Comparison of ENCODE assay signal across 9 mouse cellular contexts in the genomic region with DNA sequence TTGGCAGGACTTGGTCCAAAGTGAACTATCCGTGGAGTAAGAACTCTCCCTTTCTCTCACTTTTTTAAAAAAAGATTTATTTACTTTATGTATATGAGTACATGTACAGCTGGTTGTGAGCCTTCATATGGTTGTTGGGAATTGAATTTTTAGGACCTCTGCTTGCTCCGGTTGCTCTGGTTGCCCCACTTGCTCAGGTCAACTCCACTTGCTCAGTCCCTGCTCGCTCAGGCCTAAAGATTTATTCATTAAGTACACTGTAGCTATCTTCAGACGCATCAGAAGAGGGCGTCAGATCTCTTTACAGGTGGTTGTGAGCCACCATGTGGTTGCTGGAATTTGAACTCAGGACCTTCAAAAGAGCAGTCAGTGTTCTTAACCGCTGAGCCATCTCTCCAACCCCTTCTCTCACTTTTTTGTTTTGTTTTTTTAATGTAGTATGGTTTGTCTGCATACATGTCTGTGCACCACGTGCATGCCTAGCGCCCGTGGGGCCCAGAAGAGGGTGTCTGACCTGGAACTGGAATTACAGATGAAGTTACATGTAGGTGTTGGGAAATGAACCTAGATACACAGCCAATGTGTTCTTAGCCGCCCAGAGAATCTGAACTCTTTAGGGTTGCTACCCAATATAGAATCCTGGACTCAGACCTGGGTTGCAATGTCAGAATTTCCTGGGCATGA. TPM values are rescaled to one million over a fixed set of nuclear protein-coding genes. Genes with fewer than 3 reads are reported as not detected.
DNase-seq lines count a peak whose midpoint lies in the region; ATAC-seq and TF ChIP-seq lines count a peak whose summit lies in the region.
"Not testable (repeated sequence)": the region's sequence is repeated elsewhere in the genome, so short reads cannot be mapped to it uniquely, and the experiment has no call there.
"Had no signal": no experiment of that assay in that cellular context is flagged by ENCODE, and none has a peak within 500 bp of the region (broad histone marks: within the 10 kb centered on the region; RNA-seq: fewer than 3 reads in every experiment).

No protein-coding gene starts in this region.

- not testable (repeated sequence) for TF ChIP-seq CTCF in forebrain, postnatal 0 days (IDR thresholded peaks at IDR 0.05; ENCODE audit: low read depth); small intestine, adult 2 months (IDR thresholded peaks at IDR 0.05; ENCODE audit: extremely low read depth, insufficient read length, insufficient replicate concordance, low read depth, low read length)

- not testable (repeated sequence) for H3K9ac ChIP-seq in forebrain, postnatal 0 days; hindbrain, embryonic 12.5 days; midbrain, embryonic 12.5 days (replicated peaks)
- 0 out of 2 replicates have a peak overlapping the region, but pooled peaks have one; percentile 9 for H3K9ac ChIP-seq in kidney, embryonic 16.5 days (replicated peaks; ENCODE audit: low read length)
- peak overlapping the region; percentile 54 for H3K9ac ChIP-seq in liver, embryonic 13.5 days

- 48% methylated on average over 10 of the region's 10 CpGs for WGBS in forebrain, postnatal 0 days
- 54% methylated on average over 10 of the region's 10 CpGs for WGBS in hindbrain, embryonic 12.5 days
- 42% methylated on average over 10 of the region's 10 CpGs for WGBS in kidney, embryonic 16.5 days
- WGBS in liver, embryonic 13.5 days (ENCODE audit: insufficient replicate concordance), result 41% methylated on average over 10 of the region's 10 CpGs
- WGBS in midbrain, embryonic 12.5 days, result 54% methylated on average over 10 of the region's 10 CpGs
- 41% methylated on average over 10 of the region's 10 CpGs for WGBS in small intestine, adult 2 months

- ATAC-seq in forebrain, postnatal 0 days; liver, embryonic 13.5 days (ENCODE audit: low read depth): not testable (repeated sequence)
- ATAC-seq in hindbrain, embryonic 12.5 days (ENCODE audit: low FRiP score), result peak; percentile 53; the same call in 1 of the 2 replicates
- ATAC-seq in kidney, embryonic 16.5 days (ENCODE audit: low FRiP score, low TSS enrichment), result peak; percentile 37
- ATAC-seq in midbrain, embryonic 12.5 days (ENCODE audit: low FRiP score, low read depth), result peak; percentile 35

- not testable (repeated sequence) for H3K4me1 ChIP-seq in forebrain, postnatal 0 days (ENCODE audit: insufficient read depth); small intestine, adult 2 months (ENCODE audit: control insufficient read depth, insufficient read depth, insufficient read length, low read length)
- peaks cover 14% of the 10 kb centered on the region for H3K4me1 ChIP-seq in hindbrain, embryonic 12.5 days
- peaks cover 15% of the 10 kb centered on the region for H3K4me1 ChIP-seq in kidney, embryonic 16.5 days (ENCODE audit: insufficient read depth, low read length)
- H3K4me1 ChIP-seq in liver, embryonic 13.5 days (replicated peaks), result peaks cover 31% of the 10 kb centered on the region
- H3K4me1 ChIP-seq in midbrain, embryonic 12.5 days, result peaks cover 12% of the 10 kb centered on the region

- peak; percentile 37 for DNase-seq in 416B (ENCODE audit: low read depth)
- peak; percentile 16 to 19 for DNase-seq in cerebellum, postnatal 10 days
- not testable (repeated sequence) for DNase-seq in forebrain, postnatal 0 days; liver, embryonic 13.5 days

- not testable (repeated sequence) for TF ChIP-seq POLR2A in small intestine, adult 2 months (IDR thresholded peaks at IDR 0.05; ENCODE audit: low read depth, low read length)

- not testable (repeated sequence) for H3K36me3 ChIP-seq in forebrain, postnatal 0 days (ENCODE audit: insufficient read depth); kidney, embryonic 16.5 days (ENCODE audit: insufficient read depth, low read length); liver, embryonic 13.5 days; midbrain, embryonic 12.5 days; small intestine, adult 2 months (ENCODE audit: control insufficient read depth, insufficient read depth, low read length)
- peaks cover 12% of the 10 kb centered on the region for H3K36me3 ChIP-seq in hindbrain, embryonic 12.5 days

- H3K27me3 ChIP-seq in forebrain, postnatal 0 days (ENCODE audit: insufficient read depth, low read length); hindbrain, embryonic 12.5 days; kidney, embryonic 16.5 days (ENCODE audit: insufficient read depth, low read length); liver, embryonic 13.5 days; midbrain, embryonic 12.5 days; small intestine, adult 2 months (ENCODE audit: control insufficient read depth, insufficient read depth, low read length): not testable (repeated sequence)

- H3K4me3 ChIP-seq in forebrain, postnatal 0 days (ENCODE audit: low read depth, low read length), result peak overlapping the region; percentile 81
- peak overlapping the region; percentile 83 for H3K4me3 ChIP-seq in hindbrain, embryonic 12.5 days
- peak overlapping the region; percentile 94 for H3K4me3 ChIP-seq in kidney, embryonic 16.5 days (ENCODE audit: low read length)
- peak overlapping the region; percentile 77 for H3K4me3 ChIP-seq in liver, embryonic 13.5 days (replicated peaks)
- H3K4me3 ChIP-seq in midbrain, embryonic 12.5 days, result peak overlapping the region; percentile 83
- H3K4me3 ChIP-seq in small intestine, adult 2 months (ENCODE audit: low read depth, low read length), result not testable (repeated sequence)

- H3K4me2 ChIP-seq in forebrain, postnatal 0 days (ENCODE audit: low read depth), result peak overlapping the region; percentile 83
- H3K4me2 ChIP-seq in hindbrain, embryonic 12.5 days (replicated peaks), result peak overlapping the region; percentile 82
- peak overlapping the region; percentile 69 for H3K4me2 ChIP-seq in kidney, embryonic 16.5 days (replicated peaks; ENCODE audit: low read depth, low read length)
- H3K4me2 ChIP-seq in liver, embryonic 13.5 days, result peak overlapping the region; percentile 79
- H3K4me2 ChIP-seq in midbrain, embryonic 12.5 days (replicated peaks), result peak overlapping the region; percentile 67

- not testable (repeated sequence) for H3K27ac ChIP-seq in forebrain, postnatal 0 days (ENCODE audit: low read depth, low read length); midbrain, embryonic 12.5 days (replicated peaks)
- 0 out of 2 replicates have a peak overlapping the region, but pooled peaks have one; percentile 23 for H3K27ac ChIP-seq in hindbrain, embryonic 12.5 days
- peak overlapping the region; percentile 72; the same call in 1 of the 2 replicates for H3K27ac ChIP-seq in kidney, embryonic 16.5 days (ENCODE audit: low read length)
- peak overlapping the region; percentile 74 for H3K27ac ChIP-seq in liver, embryonic 13.5 days
- H3K27ac ChIP-seq in small intestine, adult 2 months (ENCODE audit: insufficient read depth, low read depth, low read length), result 0 out of 2 replicates have a peak overlapping the region, but pooled peaks have one; percentile 18

- not testable (repeated sequence) for H3K9me3 ChIP-seq in forebrain, postnatal 0 days (ENCODE audit: low read length); hindbrain, embryonic 12.5 days (replicated peaks); kidney, embryonic 16.5 days (ENCODE audit: low read length); liver, embryonic 13.5 days (replicated peaks); midbrain, embryonic 12.5 days

RNA-seq across cellular contexts. Expression of gene Dnase1l2, which starts 12.8 kb away (rescaled TPM):
- 4.7 and 6.2 TPM in 2 replicates for total RNA-seq in forebrain, postnatal 0 days (2014; rRNA removed)
- polyA plus RNA-seq in forebrain, postnatal 0 days (2015; fragmentation: Nextera tagmentation; extraction: Ambion mirVana), result 0.82 and 0.92 TPM in 2 replicates
- polyA plus RNA-seq in hindbrain, embryonic 12.5 days (2016; fragmentation: Nextera tagmentation; extraction: Ambion mirVana), result 4.2 and 7.0 TPM in 2 replicates
- 3.2 and 5.5 TPM in 2 replicates for polyA plus RNA-seq in kidney, embryonic 16.5 days (2015; fragmentation: Nextera tagmentation; extraction: Ambion mirVana)
- 0.33 and 0.68 TPM in 2 replicates for polyA plus RNA-seq in liver, embryonic 13.5 days (2015; fragmentation: Nextera tagmentation; extraction: Ambion mirVana)
- polyA plus RNA-seq in midbrain, embryonic 12.5 days (2016; fragmentation: Nextera tagmentation; extraction: Ambion mirVana), result 5.3 and 5.5 TPM in 2 replicates
- 2.9 and 4.8 TPM in 2 replicates for polyA plus RNA-seq in small intestine, adult 2 months (2012; rRNA removed)

RNA-seq across cellular contexts. Expression of gene E4f1, which starts 14.4 kb away (rescaled TPM):
- 34.2 and 37.5 TPM in 2 replicates for total RNA-seq in forebrain, postnatal 0 days (2014; rRNA removed)
- polyA plus RNA-seq in forebrain, postnatal 0 days (2015; fragmentation: Nextera tagmentation; extraction: Ambion mirVana), result 9.2 and 25.6 TPM in 2 replicates
- 35.3 and 39.4 TPM in 2 replicates for polyA plus RNA-seq in hindbrain, embryonic 12.5 days (2016; fragmentation: Nextera tagmentation; extraction: Ambion mirVana)
- polyA plus RNA-seq in kidney, embryonic 16.5 days (2015; fragmentation: Nextera tagmentation; extraction: Ambion mirVana), result 38.1 TPM in 2 replicates
- 11.7 and 13.0 TPM in 2 replicates for polyA plus RNA-seq in liver, embryonic 13.5 days (2015; fragmentation: Nextera tagmentation; extraction: Ambion mirVana)
- 36.5 and 41.9 TPM in 2 replicates for polyA plus RNA-seq in midbrain, embryonic 12.5 days (2016; fragmentation: Nextera tagmentation; extraction: Ambion mirVana)
- polyA plus RNA-seq in small intestine, adult 2 months (2012; rRNA removed), result 52.9 and 74.5 TPM in 2 replicates

RNA-seq across cellular contexts. Expression of gene Pgp, which starts 14.5 kb away (rescaled TPM):
- 37.8 and 39.5 TPM in 2 replicates for total RNA-seq in forebrain, postnatal 0 days (2014; rRNA removed)
- 68.1 and 72.5 TPM in 2 replicates for polyA plus RNA-seq in forebrain, postnatal 0 days (2015; fragmentation: Nextera tagmentation; extraction: Ambion mirVana)
- 52.5 and 57.3 TPM in 2 replicates for polyA plus RNA-seq in hindbrain, embryonic 12.5 days (2016; fragmentation: Nextera tagmentation; extraction: Ambion mirVana)
- 55.5 and 55.6 TPM in 2 replicates for polyA plus RNA-seq in kidney, embryonic 16.5 days (2015; fragmentation: Nextera tagmentation; extraction: Ambion mirVana)
- 84.0 and 86.7 TPM in 2 replicates for polyA plus RNA-seq in liver, embryonic 13.5 days (2015; fragmentation: Nextera tagmentation; extraction: Ambion mirVana)
- polyA plus RNA-seq in midbrain, embryonic 12.5 days (2016; fragmentation: Nextera tagmentation; extraction: Ambion mirVana), result 60.0 TPM in 2 replicates
- 130 and 178 TPM in 2 replicates for polyA plus RNA-seq in small intestine, adult 2 months (2012; rRNA removed)

RNA-seq across cellular contexts. Expression of gene Bricd5, which starts 18.0 kb away (rescaled TPM):
- total RNA-seq in forebrain, postnatal 0 days (2014; rRNA removed), result 1.2 and 2.0 TPM in 2 replicates
- 1.6 and 4.3 TPM in 2 replicates for polyA plus RNA-seq in forebrain, postnatal 0 days (2015; fragmentation: Nextera tagmentation; extraction: Ambion mirVana)
- polyA plus RNA-seq in hindbrain, embryonic 12.5 days (2016; fragmentation: Nextera tagmentation; extraction: Ambion mirVana), result 1.2 TPM in 1 of 2 replicates, not detected in the other
- polyA plus RNA-seq in kidney, embryonic 16.5 days (2015; fragmentation: Nextera tagmentation; extraction: Ambion mirVana), result 0.42 and 1.6 TPM in 2 replicates
- 0.13 TPM in 1 of 2 replicates, not detected in the other for polyA plus RNA-seq in liver, embryonic 13.5 days (2015; fragmentation: Nextera tagmentation; extraction: Ambion mirVana)
- polyA plus RNA-seq in midbrain, embryonic 12.5 days (2016; fragmentation: Nextera tagmentation; extraction: Ambion mirVana), result 0.34 TPM in 1 of 2 replicates, not detected in the other
- polyA plus RNA-seq in small intestine, adult 2 months (2012; rRNA removed), result 0.77 and 2.3 TPM in 2 replicates
- polyA plus RNA-seq: thymus, postnatal 0 days had no signal

RNA-seq across cellular contexts. Expression of gene Mlst8, which starts 23.2 kb away (rescaled TPM):
- 36.5 and 45.5 TPM in 2 replicates for total RNA-seq in forebrain, postnatal 0 days (2014; rRNA removed)
- polyA plus RNA-seq in forebrain, postnatal 0 days (2015; fragmentation: Nextera tagmentation; extraction: Ambion mirVana), result 23.9 and 28.2 TPM in 2 replicates
- polyA plus RNA-seq in hindbrain, embryonic 12.5 days (2016; fragmentation: Nextera tagmentation; extraction: Ambion mirVana), result 35.2 and 36.9 TPM in 2 replicates
- 39.3 and 40.2 TPM in 2 replicates for polyA plus RNA-seq in kidney, embryonic 16.5 days (2015; fragmentation: Nextera tagmentation; extraction: Ambion mirVana)
- 11.7 and 13.8 TPM in 2 replicates for polyA plus RNA-seq in liver, embryonic 13.5 days (2015; fragmentation: Nextera tagmentation; extraction: Ambion mirVana)
- 37.0 TPM in 2 replicates for polyA plus RNA-seq in midbrain, embryonic 12.5 days (2016; fragmentation: Nextera tagmentation; extraction: Ambion mirVana)
- 16.9 and 33.7 TPM in 2 replicates for polyA plus RNA-seq in small intestine, adult 2 months (2012; rRNA removed)
